In genomic region chr16:18176758-18177157, GRCm38 (mm10) we compare ENCODE assay signal across 12 mouse cellular contexts. TPM values are rescaled to one million over a fixed set of nuclear protein-coding genes. Genes with fewer than 3 reads are reported as not detected.
DNase-seq lines count a peak whose midpoint lies in the region; ATAC-seq and TF ChIP-seq lines count a peak whose summit lies in the region.
"Had no signal": no experiment of that assay in that cellular context is flagged by ENCODE, and none has a peak within 500 bp of the region (broad histone marks: within the 10 kb centered on the region; RNA-seq: fewer than 3 reads in every experiment).

No protein-coding gene starts in this region.

- TF ChIP-seq POLR2A in brain, embryonic 14.5 days (IDR thresholded peaks at IDR 0.05; ENCODE audit: borderline replicate concordance, extremely low read depth, insufficient read depth, insufficient read length, poor library complexity, severe bottlenecking): no peak

- no peaks in the 10 kb centered on the region for H3K9me3 ChIP-seq in embryonic facial prominence, embryonic 13.5 days
- no peaks in the 10 kb centered on the region for H3K9me3 ChIP-seq in embryonic facial prominence, embryonic 10.5 days

- H3K27ac ChIP-seq in embryonic facial prominence, embryonic 13.5 days: 0 out of 2 replicates have a peak overlapping the region, but pooled peaks have one; percentile 30
- H3K27ac ChIP-seq in embryonic facial prominence, embryonic 10.5 days (replicated peaks): no peak overlapping the region
- peak overlapping the region; percentile 91; the same call in 1 of the 2 replicates for H3K27ac ChIP-seq in layer of hippocampus, adult 2 months

- no peak overlapping the region for H3K4me3 ChIP-seq in embryonic facial prominence, embryonic 13.5 days
- H3K4me3 ChIP-seq in embryonic facial prominence, embryonic 10.5 days: no peak overlapping the region
- H3K4me3 ChIP-seq in layer of hippocampus, adult 2 months: no peak overlapping the region

- 0 out of 2 replicates have a peak overlapping the region, but pooled peaks have one; percentile 28 for H3K9ac ChIP-seq in embryonic facial prominence, embryonic 13.5 days

- H3K27me3 ChIP-seq in embryonic facial prominence, embryonic 13.5 days: no peaks in the 10 kb centered on the region
- H3K27me3 ChIP-seq in embryonic facial prominence, embryonic 10.5 days (replicated peaks; ENCODE audit: low read depth, poor library complexity, severe bottlenecking): peaks cover 20% of the 10 kb centered on the region

- no peak overlapping the region for H3K4me2 ChIP-seq in embryonic facial prominence, embryonic 13.5 days

- no peak for DNase-seq in embryonic facial prominence, embryonic 10.5 days (ENCODE audit: low spot score)
- DNase-seq in layer of hippocampus, adult 2 months (ENCODE audit: low spot score in 2 of 2): no peak
- DNase-seq in layer of hippocampus, postnatal 25 days (ENCODE audit: extremely low spot score in 1 of 2, low spot score in 1 of 2): no peak
- DNase-seq in brain, embryonic 14.5 days (ENCODE audit: low read depth): no peak
- peak; percentile 53 for DNase-seq in skeletal muscle tissue, adult 2 months (ENCODE audit: low read depth, low spot score)
- no peak for DNase-seq in urinary bladder, postnatal 10 days (ENCODE audit: low spot score)
- no peak for DNase-seq in testis, postnatal 14 days (ENCODE audit: low spot score)
- DNase-seq: thymus, adult 18-20 months had no signal

- H3K4me1 ChIP-seq in embryonic facial prominence, embryonic 13.5 days: peaks cover 26% of the 10 kb centered on the region
- peaks cover 23% of the 10 kb centered on the region for H3K4me1 ChIP-seq in embryonic facial prominence, embryonic 10.5 days

- H3K36me3 ChIP-seq in embryonic facial prominence, embryonic 13.5 days: no peaks in the 10 kb centered on the region
- H3K36me3 ChIP-seq in embryonic facial prominence, embryonic 10.5 days (replicated peaks): no peaks in the 10 kb centered on the region

- no peak for ATAC-seq in embryonic facial prominence, embryonic 13.5 days (ENCODE audit: insufficient number of reproducible peaks, insufficient read depth, low FRiP score, low TSS enrichment, low read depth)

- WGBS in embryonic facial prominence, embryonic 13.5 days: 84% methylated on average over 4 of the region's 4 CpGs
- WGBS in embryonic facial prominence, embryonic 10.5 days: 83% methylated on average over 4 of the region's 4 CpGs

- TF ChIP-seq CTCF in layer of hippocampus, adult 2 months (conservative IDR thresholded peaks at IDR 0.05): peak; percentile 45
- TF ChIP-seq CTCF in brain, embryonic 14.5 days (IDR thresholded peaks at IDR 0.05; ENCODE audit: borderline replicate concordance, extremely low read depth, insufficient read depth, insufficient read length): 0 out of 2 replicates have a peak, but pooled peaks have one; percentile 15

RNA-seq across cellular contexts. Expression of gene Ccdc188, which starts 40.9 kb away (rescaled TPM):
- not detected in 2 replicates for polyA plus RNA-seq in embryonic facial prominence, embryonic 13.5 days (2015; fragmentation: Nextera tagmentation; extraction: Ambion mirVana)
- not detected in 2 replicates for polyA plus RNA-seq in embryonic facial prominence, embryonic 10.5 days (2016; fragmentation: Nextera tagmentation; extraction: Ambion mirVana)
- not detected for total RNA-seq in layer of hippocampus, adult 2 months (2021)
- total RNA-seq in layer of hippocampus, postnatal 25 days (2021): not detected
- polyA plus RNA-seq in brain, embryonic 14.5 days (2012; rRNA removed): not detected in 2 replicates
- total RNA-seq: granulocyte monocyte progenitor cell, adult 5-6 weeks; layer of hippocampus, postnatal 14 days had no signal
- polyA plus RNA-seq: hindbrain, embryonic 11.5 days had no signal

RNA-seq across cellular contexts. Expression of gene Rtn4r, which starts 49.3 kb away (rescaled TPM):
- 5.6 and 6.3 TPM in 2 replicates for polyA plus RNA-seq in embryonic facial prominence, embryonic 13.5 days (2015; fragmentation: Nextera tagmentation; extraction: Ambion mirVana)
- 0.87 and 1.4 TPM in 2 replicates for polyA plus RNA-seq in embryonic facial prominence, embryonic 10.5 days (2016; fragmentation: Nextera tagmentation; extraction: Ambion mirVana)
- total RNA-seq in layer of hippocampus, adult 2 months (2021): 100 to 1,000 TPM; 106 to 111 TPM
- 100 to 1,000 TPM; 102 to 111 TPM for total RNA-seq in layer of hippocampus, postnatal 25 days (2021)
- polyA plus RNA-seq in brain, embryonic 14.5 days (2012; rRNA removed): 50.3 and 52.5 TPM in 2 replicates

RNA-seq across cellular contexts. Expression of gene Zdhhc8, which starts 58.2 kb away (rescaled TPM):
- 13.9 and 18.1 TPM in 2 replicates for polyA plus RNA-seq in embryonic facial prominence, embryonic 13.5 days (2015; fragmentation: Nextera tagmentation; extraction: Ambion mirVana)
- polyA plus RNA-seq in embryonic facial prominence, embryonic 10.5 days (2016; fragmentation: Nextera tagmentation; extraction: Ambion mirVana): 15.5 and 17.9 TPM in 2 replicates
- total RNA-seq in layer of hippocampus, adult 2 months (2021): 10 to 100 TPM; 72.0 to 84.1 TPM
- total RNA-seq in layer of hippocampus, postnatal 25 days (2021): 10 to 100 TPM; 77.0 to 95.9 TPM
- 60.4 and 69.0 TPM in 2 replicates for polyA plus RNA-seq in brain, embryonic 14.5 days (2012; rRNA removed)
